Mouse (Mus musculus): ENCODE measurements around the gene Pemt.
A peak's percentile ranks its signal among the peaks of the same experiment; 100 is the strongest.
"Not testable (repeated sequence)": the region's sequence is repeated elsewhere in the genome, so short reads cannot be mapped to it uniquely, and the experiment has no call there.

Pemt gene

GRCm38 (mm10) chr11:59952892-59953291 is 93.4 kb downstream of the Pemt start:
- no peak for DNase-seq (ENCODE audit: low read depth, low spot score)

GRCm38 (mm10) chr11:59948401-59948767 is 97.9 kb downstream of the Pemt start:
- peak; percentile 27 for DNase-seq (ENCODE audit: low read depth, low spot score)

GRCm38 (mm10) chr11:59947752-59948400 is 98.4 kb downstream of the Pemt start, which contains the start of gene Med9:
Gene Med9 (plus strand): TSS chr11:59948206.
- DNase-seq (ENCODE audit: low read depth, low spot score): peak; percentile 91

GRCm38 (mm10) chr11:59944855-59945254 is 101.4 kb downstream of the Pemt start:
- not testable (repeated sequence) for DNase-seq (ENCODE audit: low read depth, low spot score)

- no peak for DNase-seq (ENCODE audit: low read depth, low spot score)
Measured at GRCm38 (mm10) chr11:59941391-59941790, 104.9 kb downstream of the Pemt start.

GRCm38 (mm10) chr11:59940645-59941044 is 105.6 kb downstream of the Pemt start:
- no peak for DNase-seq (ENCODE audit: low read depth, low spot score)

- DNase-seq (ENCODE audit: low read depth, low spot score): no peak
Measured at GRCm38 (mm10) chr11:59939821-59940220, 106.5 kb downstream of the Pemt start.

- no peak for DNase-seq (ENCODE audit: low read depth, low spot score)
Measured at GRCm38 (mm10) chr11:59937615-59938014, 108.7 kb downstream of the Pemt start.

- no peak for DNase-seq (ENCODE audit: low read depth, low spot score)
Measured at GRCm38 (mm10) chr11:59937023-59937422, 109.3 kb downstream of the Pemt start.

- no peak for DNase-seq (ENCODE audit: low read depth, low spot score)
Measured at GRCm38 (mm10) chr11:59933943-59934342, 112.3 kb downstream of the Pemt start.

- DNase-seq (ENCODE audit: low read depth, low spot score): no peak
Measured at GRCm38 (mm10) chr11:59932560-59933337, 113.5 kb downstream of the Pemt start.

GRCm38 (mm10) chr11:59930031-59930430 is 116.3 kb downstream of the Pemt start:
- DNase-seq (ENCODE audit: low read depth, low spot score): no peak

GRCm38 (mm10) chr11:59921265-59921664 is 125.0 kb downstream of the Pemt start:
- DNase-seq (ENCODE audit: low read depth, low spot score): peak; percentile 71

All from ES-CJ7 (cell line).